Mouse (Mus musculus): ENCODE results near the gene Vamp2.

The Vamp2 gene

GRCm38 (mm10) chr11:69099915-69100345 lies 11.6 kb downstream of the Vamp2 start:
- peak; percentile 95 for DNase-seq

GRCm38 (mm10) chr11:69100639-69101360 lies 12.5 kb downstream of the Vamp2 start:
- DNase-seq, result peak; percentile 29 to 30

DNA sequence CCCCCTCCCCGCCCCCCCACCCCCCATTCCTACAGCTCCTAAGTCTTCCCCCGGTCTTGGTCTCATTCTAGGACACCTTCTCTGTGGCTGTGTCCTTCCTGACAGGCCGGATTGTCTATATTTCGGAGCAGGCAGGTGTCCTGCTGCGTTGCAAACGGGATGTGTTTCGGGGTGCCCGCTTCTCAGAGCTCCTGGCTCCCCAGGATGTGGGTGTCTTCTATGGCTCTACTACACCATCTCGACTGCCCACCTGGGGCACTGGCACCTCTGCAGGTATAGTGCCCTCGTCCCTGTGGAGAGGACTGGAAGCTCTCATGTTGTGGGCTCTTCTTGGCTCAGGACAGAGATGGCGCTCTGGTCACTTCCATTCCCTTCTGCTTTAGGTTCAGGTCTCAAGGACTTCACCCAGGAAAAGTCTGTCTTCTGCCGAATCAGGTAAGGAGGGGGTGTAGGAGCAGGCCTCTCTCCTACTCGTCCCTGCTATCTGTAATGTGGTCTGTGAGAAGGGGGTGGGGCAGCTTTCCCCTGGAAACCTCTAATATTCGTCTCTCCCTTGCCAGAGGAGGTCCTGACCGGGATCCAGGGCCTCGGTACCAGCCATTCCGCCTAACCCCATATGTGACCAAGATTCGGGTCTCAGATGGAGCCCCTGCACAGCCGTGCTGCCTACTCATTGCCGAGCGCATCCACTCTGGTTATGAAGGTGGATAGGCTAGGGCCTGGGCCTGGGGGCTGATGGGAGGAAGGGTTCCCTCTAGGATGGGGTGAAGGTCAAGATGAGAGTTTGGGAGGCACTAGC lies 13.5 kb downstream of the Vamp2 start:
- DNase-seq, result peak in 1 of 2 experiments; percentile 11

- DNase-seq, result peak in 1 of 2 experiments; percentile 9
Measured at GRCm38 (mm10) chr11:69102403-69102725, 14.1 kb downstream of the Vamp2 start.

DNA sequence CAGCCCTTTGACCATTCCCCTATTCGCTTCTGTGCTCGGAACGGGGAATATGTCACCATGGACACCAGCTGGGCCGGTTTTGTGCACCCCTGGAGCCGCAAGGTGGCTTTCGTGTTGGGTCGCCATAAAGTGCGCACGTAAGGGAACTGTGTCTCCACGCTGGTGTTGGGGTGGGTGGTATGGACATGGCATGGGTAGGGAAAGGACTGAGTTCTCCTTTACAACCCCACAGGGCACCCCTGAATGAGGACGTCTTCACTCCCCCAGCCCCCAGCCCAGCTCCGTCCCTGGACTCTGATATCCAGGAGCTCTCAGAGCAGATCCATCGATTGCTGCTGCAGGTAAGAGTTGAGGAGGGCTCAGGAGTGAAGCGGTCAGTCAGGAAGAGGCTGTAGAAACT lies 14.8 kb downstream of the Vamp2 start:
- peak in 1 of 2 experiments; percentile 10 for DNase-seq

GRCm38 (mm10) chr11:69103531-69104435 lies 15.5 kb downstream of the Vamp2 start:
- DNase-seq, result peak; percentile 5 to 14

- peak; percentile 8 to 16 for DNase-seq
Measured at GRCm38 (mm10) chr11:69104487-69104886, 16.2 kb downstream of the Vamp2 start.

DNA sequence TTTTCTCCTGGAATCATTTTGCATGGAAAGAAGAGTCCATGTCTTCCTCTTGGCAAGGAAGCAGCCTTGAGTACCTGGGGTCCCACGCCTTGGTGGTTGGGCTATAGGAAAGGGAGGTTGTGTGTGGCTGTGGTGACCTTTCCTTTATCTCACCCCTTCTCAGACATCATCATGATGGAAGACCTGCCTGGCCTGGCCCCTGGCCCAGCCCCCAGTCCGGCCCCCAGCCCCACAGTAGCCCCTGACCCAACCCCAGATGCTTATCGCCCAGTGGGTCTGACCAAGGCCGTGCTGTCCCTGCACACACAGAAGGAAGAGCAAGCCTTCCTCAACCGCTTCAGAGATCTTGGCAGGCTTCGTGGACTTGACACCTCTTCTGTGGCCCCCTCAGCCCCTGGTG lies 16.9 kb downstream of the Vamp2 start:
- DNase-seq, result peak in 1 of 2 experiments; percentile 7

GRCm38 (mm10) chr11:69105796-69106195 lies 17.5 kb downstream of the Vamp2 start:
- peak in 1 of 2 experiments; percentile 29 for DNase-seq

DNA sequence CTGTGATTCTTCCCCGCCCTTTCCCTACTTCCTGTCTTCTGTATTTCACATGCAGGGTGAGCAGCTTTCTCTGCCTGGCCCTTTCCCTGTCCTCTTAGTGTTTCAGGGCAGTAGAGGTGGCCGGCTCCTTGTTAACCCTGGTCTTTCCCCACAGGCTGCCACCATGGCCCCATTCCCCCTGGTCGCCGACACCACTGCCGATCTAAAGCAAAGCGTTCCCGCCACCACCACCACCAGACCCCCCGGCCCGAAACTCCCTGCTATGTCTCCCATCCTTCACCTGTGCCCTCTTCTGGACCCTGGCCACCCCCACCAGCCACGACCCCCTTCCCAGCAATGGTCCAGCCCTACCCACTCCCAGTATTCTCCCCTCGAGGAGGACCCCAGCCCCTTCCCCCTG lies 18.0 kb downstream of the Vamp2 start:
- DNase-seq, result peak; percentile 29 to 35

DNA sequence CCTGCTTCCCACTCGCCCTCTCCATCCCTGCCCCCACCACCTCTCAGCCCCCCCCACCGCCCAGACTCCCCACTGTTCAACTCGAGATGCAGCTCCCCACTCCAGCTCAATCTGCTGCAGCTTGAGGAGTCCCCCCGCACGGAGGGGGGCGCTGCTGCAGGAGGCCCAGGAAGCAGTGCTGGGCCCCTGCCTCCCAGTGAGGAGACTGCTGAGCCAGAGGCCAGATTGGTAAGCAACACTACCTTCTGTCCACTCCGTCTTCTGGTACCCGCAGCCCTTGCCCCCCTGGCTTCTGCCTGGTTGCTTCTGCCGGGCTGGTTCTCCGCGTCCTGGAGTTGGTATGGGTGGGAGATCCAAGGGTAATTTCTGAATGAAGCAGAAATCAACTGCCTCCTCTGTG lies 18.6 kb downstream of the Vamp2 start:
- no peak for DNase-seq

DNA sequence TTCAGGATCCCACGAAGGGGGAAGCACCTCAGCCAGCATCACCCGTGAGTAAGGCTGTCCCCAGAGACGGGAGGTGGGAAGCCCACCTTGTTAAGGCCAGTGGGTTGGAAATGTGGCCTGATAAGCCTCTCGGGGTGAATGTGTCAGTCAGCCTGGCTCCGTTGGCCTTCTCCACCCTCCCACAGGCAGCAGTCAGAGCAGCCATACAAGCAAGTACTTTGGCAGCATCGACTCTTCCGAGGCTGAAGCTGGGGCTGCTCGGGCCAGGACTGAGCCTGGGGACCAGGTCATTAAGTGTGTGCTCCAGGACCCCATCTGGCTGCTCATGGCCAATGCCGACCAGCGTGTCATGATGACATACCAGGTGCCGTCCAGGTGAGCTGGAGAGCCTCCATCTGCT lies 19.4 kb downstream of the Vamp2 start:
- DNase-seq, result peak; percentile 24 to 33

- peak; percentile 12 to 15 for DNase-seq
Measured at GRCm38 (mm10) chr11:69108223-69108622, 19.9 kb downstream of the Vamp2 start.

GRCm38 (mm10) chr11:69109032-69109900 lies 21.0 kb downstream of the Vamp2 start:
- peak; percentile 33 to 34 for DNase-seq

GRCm38 (mm10) chr11:69110319-69111046 lies 22.2 kb downstream of the Vamp2 start:
- DNase-seq, result peak; percentile 95

GRCm38 (mm10) chr11:69111051-69111810 lies 22.9 kb downstream of the Vamp2 start:
- DNase-seq, result peak in 1 of 2 experiments; percentile 20

GRCm38 (mm10) chr11:69111865-69112264 lies 23.6 kb downstream of the Vamp2 start:
- DNase-seq, result peak; percentile 6 to 10

GRCm38 (mm10) chr11:69114018-69114417 lies 25.7 kb downstream of the Vamp2 start:
- no peak for DNase-seq

- no peak for DNase-seq
Measured at GRCm38 (mm10) chr11:69114621-69115020, 26.3 kb downstream of the Vamp2 start.

DNA sequence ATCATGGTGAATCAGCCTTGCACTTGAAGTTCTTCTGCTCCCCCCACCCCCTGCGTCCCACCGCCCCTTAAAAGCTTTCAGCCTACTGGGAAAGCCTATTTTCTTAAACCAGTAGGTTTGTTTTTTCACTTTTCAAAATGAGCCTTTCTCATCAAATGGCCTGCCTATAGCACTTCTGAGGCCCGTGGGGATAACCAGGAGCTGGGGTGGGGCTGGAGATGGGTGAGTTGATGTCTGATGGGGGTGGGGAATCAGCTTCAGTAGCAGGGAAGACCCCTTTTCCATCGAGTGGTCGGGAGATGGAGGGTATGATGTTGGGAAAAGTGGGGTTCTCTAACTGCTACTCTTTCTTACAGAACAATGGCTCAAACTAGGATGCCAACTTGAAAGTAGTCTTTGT lies 28.6 kb downstream of the Vamp2 start:
- no peak for DNase-seq
